Mouse (Mus musculus) CH12.LX (cell line): Measurements from ENCODE around the gene Ablim1. TPM values are rescaled to one million over a fixed set of nuclear protein-coding genes. Genes with fewer than 3 reads are reported as not detected.

Experiments
- DNase-seq: peaks from one replicate; pipeline ENCODE4 v3.0.0-alpha.2; 2013; ENCODE audit errors: extremely low read depth
- H3K27ac ChIP-seq: 2 replicates; pipeline ENCODE4 v1.5.1; 2012; ENCODE audit warnings: low read depth, mild to moderate bottlenecking, control low read depth, moderate library complexity; ENCODE audit not compliant: insufficient read depth
- H3K27me3 ChIP-seq: replicated peaks from 2 replicates; pipeline ENCODE3; 2012; ENCODE audit warnings: inconsistent platforms
- H3K36me3 ChIP-seq, 2 experiments: replicated peaks in 1 of 2; 2 replicates each; pipeline versions ENCODE3 to v1.6.1; 2012; ENCODE audit warnings: inconsistent platforms in 1 of 2, low read length in 1 of 2, mild to moderate bottlenecking in 1 of 2, mixed read lengths in 1 of 2, moderate library complexity in 1 of 2; ENCODE audit not compliant: control insufficient read depth in 1 of 2, insufficient read depth in 1 of 2
- H3K4me1 ChIP-seq, 2 experiments: 2 replicates each; pipeline ENCODE4 v1.6.1; 2012; ENCODE audit warnings: inconsistent platforms in 1 of 2, moderate library complexity in 1 of 2; ENCODE audit not compliant: insufficient read depth in 2 of 2, control insufficient read depth in 1 of 2
- H3K4me2 ChIP-seq: 2 replicates; pipeline ENCODE4 v1.6.1; 2012; ENCODE audit warnings: low read depth, mild to moderate bottlenecking, control low read depth; ENCODE audit not compliant: poor library complexity, insufficient read depth, severe bottlenecking
- H3K4me3 ChIP-seq, 3 experiments: fragments of 150-350 bp in 1 of 3; sonication (generic) in 1 of 3; replicated peaks in 1 of 3; 2 replicates each; pipeline versions ENCODE3 to v1.5.1; 2011 to 2012; ENCODE audit warnings: low read depth in 2 of 3, low read length in 2 of 3, mild to moderate bottlenecking in 2 of 3, moderate library complexity in 2 of 3, control low read depth in 1 of 3, improper control_type of control experiment in 1 of 3, inconsistent platforms in 1 of 3, mixed read lengths in 1 of 3; ENCODE audit not compliant: poor library complexity in 1 of 3
- H3K79me2 ChIP-seq: replicated peaks from 2 replicates; pipeline ENCODE4 v1.6.1; 2012; ENCODE audit warnings: mild to moderate bottlenecking, moderate library complexity; ENCODE audit not compliant: control insufficient read depth, poor library complexity, insufficient read depth, severe bottlenecking; ENCODE audit errors: extremely low read depth
- H3K9ac ChIP-seq: 2 replicates; pipeline ENCODE4 v1.6.1; 2012; ENCODE audit warnings: low read depth, mild to moderate bottlenecking, control low read depth, moderate library complexity; ENCODE audit not compliant: insufficient read depth
- H3K9me3 ChIP-seq: replicated peaks from 2 replicates; pipeline ENCODE3; 2012; ENCODE audit warnings: low read length, inconsistent platforms, mixed read lengths
- BHLHE40 ChIP-seq: IDR thresholded peaks from 2 replicates; pipeline ENCODE4 v1.6.1; 2011; ENCODE audit warnings: mild to moderate bottlenecking, low read depth, low read length, improper control_type of control experiment
- CHD2 ChIP-seq: IDR thresholded peaks from 2 replicates; pipeline ENCODE4 v1.6.1; 2011; ENCODE audit warnings: low read length, improper control_type of control experiment
- CTCF ChIP-seq, 2 experiments: IDR thresholded peaks in 1 of 2; conservative IDR thresholded peaks in 1 of 2; 2 replicates each; pipeline ENCODE4 v1.5.1; 2011 to 2012; ENCODE audit warnings: low read depth in 2 of 2, low read length in 2 of 2, improper control_type of control experiment in 1 of 2, inconsistent platforms in 1 of 2, mild to moderate bottlenecking in 1 of 2, moderate library complexity in 1 of 2
- ELF1 ChIP-seq: IDR thresholded peaks from 2 replicates; pipeline ENCODE4 v1.6.1; 2014; ENCODE audit warnings: low read depth, mild to moderate bottlenecking, inconsistent platforms, low read length, improper control_type of control experiment
- ETS1 ChIP-seq: conservative IDR thresholded peaks from 2 replicates; pipeline ENCODE4 v1.6.1; 2012; ENCODE audit warnings: low read depth, mild to moderate bottlenecking, inconsistent platforms, low read length, improper control_type of control experiment, moderate library complexity
- HCFC1 ChIP-seq: IDR thresholded peaks from 2 replicates; pipeline ENCODE4 v1.6.1; 2012; ENCODE audit warnings: low read depth, mild to moderate bottlenecking, inconsistent platforms, low read length, improper control_type of control experiment
- IRF4 ChIP-seq: IDR thresholded peaks from 2 replicates; pipeline ENCODE4 v1.6.1; 2014; ENCODE audit warnings: low read depth, mild to moderate bottlenecking, inconsistent platforms, low read length, improper control_type of control experiment
- JUN ChIP-seq: IDR thresholded peaks from 2 replicates; pipeline ENCODE4 v1.6.1; 2011; ENCODE audit warnings: low read depth, mild to moderate bottlenecking, low read length, improper control_type of control experiment, moderate library complexity; ENCODE audit not compliant: insufficient read depth
- JUND ChIP-seq: conservative IDR thresholded peaks from 2 replicates; pipeline ENCODE4 v1.6.1; 2011; ENCODE audit warnings: low read depth, low read length, improper control_type of control experiment
- MAFK ChIP-seq: IDR thresholded peaks from 2 replicates; pipeline ENCODE4 v1.6.1; 2011; ENCODE audit warnings: low read length, improper control_type of control experiment; ENCODE audit not compliant: insufficient replicate concordance
- MEF2A ChIP-seq: IDR thresholded peaks from 2 replicates; pipeline ENCODE4 v1.6.1; 2014; ENCODE audit warnings: low read depth, mild to moderate bottlenecking, inconsistent platforms, low read length, improper control_type of control experiment, borderline replicate concordance
- MXI1 ChIP-seq: IDR thresholded peaks from 2 replicates; pipeline ENCODE4 v1.6.1; 2011; ENCODE audit warnings: mild to moderate bottlenecking, low read depth, low read length, improper control_type of control experiment
- MYC ChIP-seq: IDR thresholded peaks from 2 replicates; pipeline ENCODE4 v1.6.1; 2011; ENCODE audit warnings: low read depth, mild to moderate bottlenecking, improper control_type of control experiment, low read length
- NELFE ChIP-seq: IDR thresholded peaks from 2 replicates; pipeline ENCODE4 v1.6.1; 2011; ENCODE audit warnings: low read depth, low read length, improper control_type of control experiment
- PAX5 ChIP-seq: IDR thresholded peaks from 2 replicates; pipeline ENCODE4 v1.6.1; 2012; ENCODE audit warnings: low read length, inconsistent platforms, mixed read lengths
- POLR2AphosphoS2 ChIP-seq: IDR thresholded peaks from 2 replicates; pipeline ENCODE4 v1.6.1; 2011; ENCODE audit warnings: low read depth, low read length, improper control_type of control experiment
- RAD21 ChIP-seq: IDR thresholded peaks from 2 replicates; pipeline ENCODE4 v1.6.1; 2011; ENCODE audit warnings: low read depth, mild to moderate bottlenecking, low read length, improper control_type of control experiment, moderate library complexity
- SIN3A ChIP-seq: IDR thresholded peaks from 2 replicates; pipeline ENCODE4 v1.6.1; 2012; ENCODE audit warnings: low read length, improper control_type of control experiment, inconsistent platforms
- TCF12 ChIP-seq: IDR thresholded peaks from 2 replicates; pipeline ENCODE4 v1.6.1; 2014; ENCODE audit warnings: low read depth, mild to moderate bottlenecking, inconsistent platforms, low read length, improper control_type of control experiment
- ZMIZ1 ChIP-seq: IDR thresholded peaks from 2 replicates; pipeline ENCODE4 v1.6.1; 2012; ENCODE audit warnings: low read depth, mild to moderate bottlenecking, inconsistent platforms, low read length, improper control_type of control experiment
- dilution Hi-C: fragments of 300-500 bp; cut with MboI; formaldehyde crosslinking; loops from 2 replicates; pipeline ENCODE4 v1.14.3; 2020; ENCODE audit warnings: low sequenced_read_pairs; ENCODE audit not compliant: extremely low pct_unique_long_range_greater_than_20kb, extremely low pct_ligation_motif_present
- in situ Hi-C: fragments of 300-500 bp; cut with MboI; formaldehyde crosslinking; loops from 3 replicates; pipeline ENCODE4 v1.14.3; 2019; ENCODE audit warnings: low sequenced_read_pairs, low pct_ligation_motif_present, low pct_unique_long_range_greater_than_20kb, mixed read lengths
- polyA plus RNA-seq: library from polyadenylated mRNA; unstranded; fragments of >175 nt; gene quantifications from 2 replicates; pipeline ENCODE4 v1.2.1, GENCODE M21; 2012; ENCODE audit warnings: low read depth; ENCODE audit not compliant: insufficient read length
- total RNA-seq, 2 experiments: library from RNA; depleted of rRNA; stranded (reverse); fragments of 300-350 nt in 1 of 2; fragments of >200 nt in 1 of 2; gene quantifications; 2 replicates each; pipeline ENCODE4 v1.2.3; 2012 to 2014

Gene Ablim1
- total and polyA plus RNA-seq, 3 experiments = 0.85 to 2.4 (median 2.0) TPM

- TF ChIP-seq MEF2A (peak; percentile 35; the same call in 1 of the 2 replicates), HCFC1 (peak; percentile 79), JUN (no peak), ETS1 (no peak), NELFE (peak; percentile 60; the same call in 1 of the 2 replicates), MAFK (no peak), MXI1 (peak; percentile 79; the same call in 1 of the 2 replicates), TCF12 (peak; percentile 51; the same call in 1 of the 2 replicates)
- TF ChIP-seq, all 38 proteins: peak for 16
These were observed 43.6 kb upstream of the Ablim1 start (continued) for GRCm38 (mm10) chr19:57358322-57358721.

- Histone ChIP-seq H3K9me3 (no peaks in the 10 kb centered on the region), H3K27ac (no peak overlapping the region), H3K27me3 (no peaks in the 10 kb centered on the region), H3K79me2 (peaks cover 40% of the 10 kb centered on the region), H3K4me1 (peaks cover 13 to 36% of the 10 kb centered on the region in 2 experiments), H3K9ac (peak overlapping the region; percentile 99), H3K4me3 (peak overlapping the region; percentile 59 to 64 (median 61)), H3K36me3 (peaks cover 5 to 32% of the 10 kb centered on the region in 2 experiments), H3K4me2 (peak overlapping the region; percentile 74)
- dilution Hi-C loops = no loop called here
- in situ Hi-C loops = no loop called here
- no peak for DNase-seq
- TF ChIP-seq CTCF (conservative IDR thresholded peaks at IDR 0.05 in 1 of 2, IDR thresholded peaks at IDR 0.05 in 1 of 2; ENCODE audit: low read depth in 2 of 2, low read length in 2 of 2) (no peak), SIN3A (no peak), JUND (no peak), POLR2AphosphoS2 (no peak), IRF4 (no peak), ELF1 (no peak), PAX5 (no peak)
These were observed 43.1 kb upstream of the Ablim1 start for GRCm38 (mm10) chr19:57357811-57358210.

DNA sequence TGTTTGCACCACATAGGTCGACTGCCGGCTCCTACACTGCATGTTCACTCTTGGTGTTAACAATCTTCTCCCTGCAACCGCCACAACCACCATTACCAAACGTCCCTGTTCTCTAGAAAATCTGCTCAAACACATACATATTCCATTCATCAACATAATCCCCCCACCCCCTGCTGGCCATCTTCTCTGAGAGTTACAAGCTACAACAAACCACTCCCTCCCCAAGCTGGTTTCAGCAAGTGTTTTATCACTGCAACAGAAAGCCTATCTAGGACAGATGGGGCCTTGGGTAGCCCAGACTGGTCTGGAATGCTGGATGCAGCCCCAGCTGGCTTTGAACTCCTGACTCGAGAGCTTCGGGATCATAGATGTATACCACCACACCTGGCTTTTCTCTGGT lies 42.5 kb upstream of the Ablim1 start:
- TF ChIP-seq ETS1 (no peak), ELF1 (no peak), JUND (no peak), RAD21 (no peak), CHD2 (no peak), CTCF (conservative IDR thresholded peaks at IDR 0.05 in 1 of 2, IDR thresholded peaks at IDR 0.05 in 1 of 2; ENCODE audit: low read depth in 2 of 2, low read length in 2 of 2) (no peak), JUN (no peak), BHLHE40 (no peak), MEF2A (no peak), MYC (no peak), ZMIZ1 (no peak), TCF12 (no peak)
- TF ChIP-seq, all 38 proteins: peak for 0
- Histone ChIP-seq H3K9ac (no peak overlapping the region), H3K9me3 (no peaks in the 10 kb centered on the region), H3K27me3 (no peaks in the 10 kb centered on the region), H3K4me1 (peaks cover 11 to 32% of the 10 kb centered on the region in 2 experiments), H3K79me2 (peaks cover 35% of the 10 kb centered on the region), H3K36me3 (peaks cover 5 to 36% of the 10 kb centered on the region in 2 experiments), H3K4me2 (peak overlapping the region; percentile 74; the same call in 1 of the 2 replicates), H3K27ac (no peak overlapping the region), H3K4me3 (peak overlapping the region in 1 of 3 experiments; percentile 59)
- dilution Hi-C loops (no loop called here), in situ Hi-C loops (no loop called here)
- DNase-seq = no peak
